Mouse (Mus musculus): ENCODE data around the gene Srsf11. TPM values are rescaled to one million over a fixed set of nuclear protein-coding genes. Genes with fewer than 3 reads are reported as not detected.

Srsf11 gene
- polyA plus RNA-seq, 1 experiment from 2014 or later, result 356 TPM

DNA sequence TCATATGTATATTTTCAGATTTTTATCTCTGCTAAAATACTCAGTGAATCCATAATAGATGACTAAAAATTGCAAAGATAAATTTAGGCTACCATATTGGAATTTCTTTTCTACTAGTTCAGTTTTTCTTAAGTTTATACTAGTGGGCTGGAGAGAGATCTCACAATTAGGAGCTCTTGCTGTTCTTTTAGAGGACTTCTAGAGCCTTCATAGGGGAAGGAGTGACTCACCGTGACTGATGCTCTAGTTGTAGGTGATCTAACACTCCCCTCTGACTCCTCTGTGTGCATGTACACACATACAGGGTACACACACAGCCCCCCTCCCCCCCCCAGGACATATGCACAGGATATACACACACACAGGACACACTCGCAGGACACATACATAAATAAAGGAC, 65.3 kb downstream of the Srsf11 start:
- Histone ChIP-seq H3K4me1 (no peaks in the 10 kb centered on the region), H3K36me3 (peaks cover 3% of the 10 kb centered on the region; the same call in 1 of the 2 replicates), H3K27me3 (no peaks in the 10 kb centered on the region), H3K9me3 (no peaks in the 10 kb centered on the region), H3K4me2 (replicated peaks) (no peak overlapping the region), H3K4me3 (no peak overlapping the region), H3K27ac (no peak overlapping the region), H3K9ac (no peak overlapping the region)
- ATAC-seq (ENCODE audit: insufficient number of reproducible peaks, insufficient read depth, low FRiP score, low TSS enrichment), result no peak
- WGBS, result 93% methylated on average over 2 of the region's 2 CpGs

Other genes with a start within 250 kb of the Srsf11 start
- 15.3 TPM in 2 replicates for gene Cth, start 111.6 kb downstream of the Srsf11 start, polyA plus RNA-seq (2016; fragmentation: Nextera tagmentation; extraction: Ambion mirVana)
- gene Ankrd13c, start 89.4 kb downstream of the Srsf11 start, polyA plus RNA-seq (2016; fragmentation: Nextera tagmentation; extraction: Ambion mirVana), result 20.3 and 22.6 TPM in 2 replicates
- 67.5 and 70.8 TPM in 2 replicates for gene Lrrc40, start within 50 bp of the Srsf11 start, polyA plus RNA-seq (2016; fragmentation: Nextera tagmentation; extraction: Ambion mirVana)